Mouse (Mus musculus) right cerebral cortex, postnatal 10 days (tissue): ENCODE results near the gene Cyth1.

Experiments used
- DNase-seq, 2 experiments: peaks; one replicate each; pipeline ENCODE4 v3.0.0; 2021; ENCODE audit warnings: low spot score in 2 of 2

The Cyth1 gene

GRCm38 (mm10) chr11:118200834-118201830, 47.3 kb downstream of the Cyth1 start:
- DNase-seq: no peak

GRCm38 (mm10) chr11:118198296-118198600, 50.1 kb downstream of the Cyth1 start:
- peak; percentile 64 to 65 for DNase-seq

- DNase-seq: peak; percentile 82 to 86
Measured at GRCm38 (mm10) chr11:118197508-118198295, 50.7 kb downstream of the Cyth1 start.

GRCm38 (mm10) chr11:118196824-118197388, 51.5 kb downstream of the Cyth1 start:
- DNase-seq: no peak

GRCm38 (mm10) chr11:118193390-118194147, 54.8 kb downstream of the Cyth1 start:
- DNase-seq: peak in 1 of 2 experiments; percentile 66

- DNase-seq: no peak
Measured at GRCm38 (mm10) chr11:118192973-118193372, 55.4 kb downstream of the Cyth1 start.

- DNase-seq: no peak
Measured at GRCm38 (mm10) chr11:118182768-118183167, 65.6 kb downstream of the Cyth1 start.

GRCm38 (mm10) chr11:118182353-118182752, 66.0 kb downstream of the Cyth1 start:
- DNase-seq: no peak

- no peak for DNase-seq
Measured at GRCm38 (mm10) chr11:118180199-118180598, 68.2 kb downstream of the Cyth1 start.

GRCm38 (mm10) chr11:118178236-118178635, 70.2 kb downstream of the Cyth1 start:
- DNase-seq: no peak

GRCm38 (mm10) chr11:118174752-118175151, 73.6 kb downstream of the Cyth1 start:
- no peak for DNase-seq

GRCm38 (mm10) chr11:118172768-118173167, 75.6 kb downstream of the Cyth1 start:
- no peak for DNase-seq

- DNase-seq: no peak
Measured at GRCm38 (mm10) chr11:118170333-118170732, 78.1 kb downstream of the Cyth1 start.

GRCm38 (mm10) chr11:118168714-118169113, 79.7 kb downstream of the Cyth1 start:
- no peak for DNase-seq

- no peak for DNase-seq
Measured at GRCm38 (mm10) chr11:118166626-118167025, 81.8 kb downstream of the Cyth1 start.

GRCm38 (mm10) chr11:118165681-118166080, 82.7 kb downstream of the Cyth1 start:
- DNase-seq: no peak

GRCm38 (mm10) chr11:118164566-118164965, 83.8 kb downstream of the Cyth1 start:
- no peak for DNase-seq

GRCm38 (mm10) chr11:118162245-118162644, 86.1 kb downstream of the Cyth1 start:
- no peak for DNase-seq

GRCm38 (mm10) chr11:118161240-118161639, 87.2 kb downstream of the Cyth1 start:
- DNase-seq: no peak

GRCm38 (mm10) chr11:118160763-118161162, 87.6 kb downstream of the Cyth1 start:
- no peak for DNase-seq

- DNase-seq: no peak
Measured at GRCm38 (mm10) chr11:118158753-118159152, 89.6 kb downstream of the Cyth1 start.
